Comparison of ENCODE assay signal across 13 mouse cellular contexts in the genomic region with DNA sequence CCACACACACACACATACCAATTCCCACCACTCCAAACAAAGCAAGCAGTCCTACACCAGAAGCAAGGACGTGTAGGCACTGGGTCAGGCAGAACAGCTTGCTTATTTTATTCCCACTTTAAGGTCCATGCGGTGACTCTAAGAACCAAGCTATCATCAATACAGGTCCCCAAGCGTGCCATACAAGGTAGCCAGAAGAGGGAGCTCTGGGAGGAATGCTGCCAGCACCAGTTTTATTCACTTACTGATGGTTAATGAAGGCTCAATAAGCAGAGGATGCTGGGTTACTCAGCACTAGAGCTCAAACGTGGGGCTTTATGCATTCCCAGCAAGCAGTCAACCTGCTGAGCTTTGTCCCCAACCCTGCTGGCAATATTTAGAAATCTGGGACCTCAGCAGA.
A peak's percentile ranks its signal among the peaks of the same experiment; 100 is the strongest.
DNase-seq lines count a peak whose midpoint lies in the region; ATAC-seq and TF ChIP-seq lines count a peak whose summit lies in the region.
"Had no signal": no experiment of that assay in that cellular context is flagged by ENCODE, and none has a peak within 500 bp of the region (broad histone marks: within the 10 kb centered on the region; RNA-seq: fewer than 3 reads in every experiment).

No protein-coding gene starts in this region.

- no peak overlapping the region for H3K27ac ChIP-seq in forebrain, postnatal 0 days (ENCODE audit: low read depth, low read length)
- H3K27ac ChIP-seq in forebrain, embryonic 13.5 days: no peak overlapping the region
- no peak overlapping the region for H3K27ac ChIP-seq in lung, embryonic 14.5 days (ENCODE audit: low read depth)
- H3K27ac ChIP-seq: embryonic facial prominence, embryonic 13.5 days; midbrain, embryonic 12.5 days had no signal

- 21% methylated on average over 4 of the region's 4 CpGs for WGBS in forebrain, postnatal 0 days
- 19% methylated on average over 4 of the region's 4 CpGs for WGBS in forebrain, embryonic 13.5 days
- WGBS in lung, embryonic 14.5 days: 14% methylated on average over 4 of the region's 4 CpGs
- WGBS in lung, adult 2 months: 31% methylated on average over 4 of the region's 4 CpGs

- no peak overlapping the region for H3K4me3 ChIP-seq in forebrain, postnatal 0 days (ENCODE audit: low read depth, low read length)
- no peak overlapping the region for H3K4me3 ChIP-seq in forebrain, embryonic 13.5 days
- no peak overlapping the region for H3K4me3 ChIP-seq in lung, embryonic 14.5 days (ENCODE audit: low read depth, low read length)
- H3K4me3 ChIP-seq in lung, adult 2 months (replicated peaks; ENCODE audit: extremely low read depth, low read depth, low read length): no peak overlapping the region
- H3K4me3 ChIP-seq: embryonic facial prominence, embryonic 13.5 days; midbrain, embryonic 12.5 days had no signal

- H3K9ac ChIP-seq in forebrain, postnatal 0 days: no peak overlapping the region
- no peak overlapping the region for H3K9ac ChIP-seq in forebrain, embryonic 13.5 days
- H3K9ac ChIP-seq in lung, embryonic 14.5 days: no peak overlapping the region
- H3K9ac ChIP-seq: embryonic facial prominence, embryonic 13.5 days; midbrain, embryonic 12.5 days had no signal

- no peak for ATAC-seq in forebrain, postnatal 0 days
- no peak for ATAC-seq in forebrain, embryonic 13.5 days
- no peak; the same call in 1 of the 2 replicates for ATAC-seq in lung, embryonic 14.5 days (ENCODE audit: insufficient read depth)

- H3K4me1 ChIP-seq in forebrain, postnatal 0 days (ENCODE audit: insufficient read depth): no peaks in the 10 kb centered on the region
- no peaks in the 10 kb centered on the region for H3K4me1 ChIP-seq in forebrain, embryonic 13.5 days
- H3K4me1 ChIP-seq in lung, embryonic 14.5 days (ENCODE audit: insufficient read depth): no peaks in the 10 kb centered on the region
- H3K4me1 ChIP-seq in lung, adult 2 months (ENCODE audit: control insufficient read depth, insufficient read depth, low read length): no peaks in the 10 kb centered on the region
- H3K4me1 ChIP-seq: embryonic facial prominence, embryonic 13.5 days; midbrain, embryonic 12.5 days had no signal

- peak; percentile 34 for DNase-seq in forebrain, postnatal 0 days
- DNase-seq in lung, embryonic 14.5 days: peak; percentile 49
- no peak for DNase-seq in lung, adult 2 months
- peak; percentile 43 for DNase-seq in brain, adult 2 months (ENCODE audit: low read depth, low spot score)
- DNase-seq in retina, postnatal 1 day: peak; percentile 30
- no peak for DNase-seq in frontal cortex, postnatal 14 days (ENCODE audit: low spot score in 2 of 2)
- DNase-seq in urinary bladder, adult 18-20 months (ENCODE audit: low spot score in 2 of 2): no peak
- DNase-seq: gastrocnemius, postnatal 10 days; heart, postnatal 36 days; kidney, postnatal 25 days had no signal

- H3K36me3 ChIP-seq in forebrain, postnatal 0 days (ENCODE audit: insufficient read depth): no peaks in the 10 kb centered on the region
- H3K36me3 ChIP-seq in forebrain, embryonic 13.5 days (ENCODE audit: poor library complexity, severe bottlenecking): no peaks in the 10 kb centered on the region
- peaks cover 29% of the 10 kb centered on the region for H3K36me3 ChIP-seq in lung, embryonic 14.5 days (ENCODE audit: insufficient read depth)
- H3K36me3 ChIP-seq: midbrain, embryonic 12.5 days had no signal

- no peaks in the 10 kb centered on the region for H3K9me3 ChIP-seq in forebrain, postnatal 0 days (ENCODE audit: low read length)
- no peaks in the 10 kb centered on the region for H3K9me3 ChIP-seq in forebrain, embryonic 13.5 days (replicated peaks)
- no peaks in the 10 kb centered on the region for H3K9me3 ChIP-seq in lung, embryonic 14.5 days (ENCODE audit: low read depth, low read length)
- H3K9me3 ChIP-seq: embryonic facial prominence, embryonic 13.5 days; midbrain, embryonic 12.5 days had no signal

- peak; percentile 50 for TF ChIP-seq CTCF in forebrain, postnatal 0 days (IDR thresholded peaks at IDR 0.05; ENCODE audit: low read depth)
- TF ChIP-seq CTCF in lung, embryonic 14.5 days (IDR thresholded peaks at IDR 0.05; ENCODE audit: low read depth): peak; percentile 44
- TF ChIP-seq CTCF in lung, adult 2 months (IDR thresholded peaks at IDR 0.05; ENCODE audit: insufficient read depth, low read length): no peak

- H3K4me2 ChIP-seq in forebrain, postnatal 0 days (ENCODE audit: low read depth): no peak overlapping the region
- no peak overlapping the region for H3K4me2 ChIP-seq in forebrain, embryonic 13.5 days
- H3K4me2 ChIP-seq in lung, embryonic 14.5 days: no peak overlapping the region
- H3K4me2 ChIP-seq: embryonic facial prominence, embryonic 13.5 days; midbrain, embryonic 12.5 days had no signal

- H3K27me3 ChIP-seq in forebrain, postnatal 0 days (ENCODE audit: insufficient read depth, low read length): no peaks in the 10 kb centered on the region
- no peaks in the 10 kb centered on the region for H3K27me3 ChIP-seq in forebrain, embryonic 13.5 days
- H3K27me3 ChIP-seq in lung, embryonic 14.5 days (ENCODE audit: insufficient read depth, low read length): no peaks in the 10 kb centered on the region
- H3K27me3 ChIP-seq: embryonic facial prominence, embryonic 13.5 days; midbrain, embryonic 12.5 days had no signal

- TF ChIP-seq POLR2A in lung, adult 2 months (IDR thresholded peaks at IDR 0.05; ENCODE audit: borderline replicate concordance, extremely low read depth, low read depth, low read length): no peak

Comparison
In these comparisons a context has a peak if more than half of its experiments do, and no peak if none do; other contexts are left out.
1. DNase-seq: peak in forebrain, postnatal 0 days (single experiment), lung, embryonic 14.5 days (single experiment), brain, adult 2 months (single experiment) and retina, postnatal 1 day (single experiment); none in lung, adult 2 months (single experiment), frontal cortex, postnatal 14 days (0 of 2) and urinary bladder, adult 18-20 months (0 of 2).